Mouse (Mus musculus) lung, adult 18-20 months (tissue): ENCODE measurements around the gene Zfp422.
"Not testable (repeated sequence)": the region's sequence is repeated elsewhere in the genome, so short reads cannot be mapped to it uniquely, and the experiment has no call there.

ENCODE experiments used
- DNase-seq, 2 experiments: peaks; one replicate each; pipeline ENCODE4 v3.0.0; 2022; ENCODE audit warnings: mixed read lengths in 2 of 2

Zfp422 gene

GRCm38 (mm10) chr6:116649811-116650210 lies 21.0 kb upstream of the Zfp422 start:
- DNase-seq, result peak; percentile 57 to 74

GRCm38 (mm10) chr6:116647763-116648162 lies 19.0 kb upstream of the Zfp422 start:
- peak; percentile 60 to 73 for DNase-seq

GRCm38 (mm10) chr6:116644335-116644734 lies 15.5 kb upstream of the Zfp422 start:
- DNase-seq, result peak in 1 of 2 experiments; percentile 61

- no peak for DNase-seq
Observed at GRCm38 (mm10) chr6:116643881-116644280, 15.1 kb upstream of the Zfp422 start.

GRCm38 (mm10) chr6:116642942-116643341 lies 14.1 kb upstream of the Zfp422 start:
- no peak for DNase-seq

GRCm38 (mm10) chr6:116639663-116640062 lies 10.9 kb upstream of the Zfp422 start:
- peak; percentile 52 to 61 for DNase-seq

- no peak for DNase-seq
Observed at GRCm38 (mm10) chr6:116638871-116639270, 10.1 kb upstream of the Zfp422 start.

GRCm38 (mm10) chr6:116637496-116637895 lies 8.7 kb upstream of the Zfp422 start:
- DNase-seq, result peak; percentile 44 to 62

- DNase-seq, result no peak
Observed at GRCm38 (mm10) chr6:116636581-116637235, 7.9 kb upstream of the Zfp422 start.

GRCm38 (mm10) chr6:116635251-116636180 lies 6.7 kb upstream of the Zfp422 start:
- DNase-seq, result peak; percentile 91 to 95

GRCm38 (mm10) chr6:116633741-116634695 lies 5.2 kb upstream of the Zfp422 start:
- DNase-seq, result no peak

- peak; percentile 86 to 89 for DNase-seq
Observed at GRCm38 (mm10) chr6:116632129-116632528, 3.3 kb upstream of the Zfp422 start.

GRCm38 (mm10) chr6:116629766-116630165 lies 967 bp upstream of the Zfp422 start:
- DNase-seq, result no peak

- DNase-seq, result no peak
Observed at GRCm38 (mm10) chr6:116628095-116628494, 704 bp downstream of the Zfp422 start.

- DNase-seq, result not testable (repeated sequence)
Observed at GRCm38 (mm10) chr6:116626417-116626816, 2.4 kb downstream of the Zfp422 start.

GRCm38 (mm10) chr6:116621318-116622023 lies 7.3 kb downstream of the Zfp422 start:
- DNase-seq, result no peak

- no peak for DNase-seq
Observed at GRCm38 (mm10) chr6:116618073-116618472, 10.7 kb downstream of the Zfp422 start.

GRCm38 (mm10) chr6:116615719-116616118 lies 13.1 kb downstream of the Zfp422 start:
- no peak for DNase-seq

- DNase-seq, result no peak
Observed at GRCm38 (mm10) chr6:116607230-116607629, 21.6 kb downstream of the Zfp422 start.

GRCm38 (mm10) chr6:116600969-116601368 lies 27.8 kb downstream of the Zfp422 start:
- not testable (repeated sequence) for DNase-seq

- DNase-seq, result no peak
Observed at GRCm38 (mm10) chr6:116584095-116584494, 44.7 kb downstream of the Zfp422 start, which contains the start of gene Olfr215. Gene Olfr215 (minus strand): TSS chr6:116584195.
